9 mouse cellular contexts compared by ENCODE assay signal in the genomic region with DNA sequence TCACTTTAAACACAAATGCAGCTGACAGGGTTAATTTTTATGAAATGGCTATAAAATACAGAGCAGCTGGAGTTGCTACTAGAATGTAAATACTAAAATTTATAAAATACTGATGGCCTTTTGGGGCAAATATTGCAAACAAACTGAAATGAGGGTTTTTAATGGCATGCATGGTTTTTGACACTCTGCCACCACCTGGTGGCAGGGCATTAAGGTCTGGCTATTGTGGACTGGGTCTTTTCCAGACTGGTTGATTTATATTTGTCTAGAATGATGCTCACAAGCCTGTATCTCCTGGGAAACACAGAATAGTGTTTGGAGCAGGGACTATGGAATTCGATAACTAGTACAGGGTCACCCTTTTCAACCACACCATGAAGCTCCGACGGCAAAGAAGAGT. TPM values are rescaled to one million over a fixed set of nuclear protein-coding genes. Genes with fewer than 3 reads are reported as not detected.
DNase-seq lines count a peak whose midpoint lies in the region; ATAC-seq and TF ChIP-seq lines count a peak whose summit lies in the region.
"Had no signal": no experiment of that assay in that cellular context is flagged by ENCODE, and none has a peak within 500 bp of the region (broad histone marks: within the 10 kb centered on the region; RNA-seq: fewer than 3 reads in every experiment).

No protein-coding gene starts in this region.

- H3K36me3 ChIP-seq in forebrain, postnatal 0 days (ENCODE audit: insufficient read depth): no peaks in the 10 kb centered on the region
- H3K36me3 ChIP-seq in forebrain, embryonic 11.5 days (ENCODE audit: control insufficient read depth, insufficient read depth, low read length): no peaks in the 10 kb centered on the region
- H3K36me3 ChIP-seq: liver, embryonic 13.5 days had no signal

- 79% methylated on average over 3 of the region's 3 CpGs for WGBS in forebrain, postnatal 0 days
- whole genome bisulfite sequencing in forebrain, embryonic 11.5 days: 80% methylated on average over 3 of the region's 3 CpGs
- WGBS in lung, adult 2 months: 58% methylated on average over 3 of the region's 3 CpGs

- no peak for DNase-seq in forebrain, postnatal 0 days
- no peak for DNase-seq in forebrain, embryonic 11.5 days (ENCODE audit: low spot score)
- DNase-seq in left cerebral cortex, adult 2 months (ENCODE audit: extremely low spot score in 1 of 2, low spot score in 2 of 2): peak in 1 of 2 experiments; percentile 17
- no peak for DNase-seq in left cerebral cortex, postnatal 10 days (ENCODE audit: extremely low spot score in 1 of 2, low spot score in 2 of 2)
- DNase-seq in adipocyte (ENCODE audit: low spot score): peak; percentile 81
- DNase-seq in lung, adult 2 months: peak; percentile 32
- DNase-seq in ovary, adult 18-20 months (ENCODE audit: low spot score): no peak
- no peak for DNase-seq in gastrocnemius, adult 8-10 months (ENCODE audit: low spot score in 2 of 2)
- DNase-seq: liver, embryonic 13.5 days had no signal

- no peaks in the 10 kb centered on the region for H3K27me3 ChIP-seq in forebrain, postnatal 0 days (ENCODE audit: insufficient read depth, low read length)
- no peaks in the 10 kb centered on the region for H3K27me3 ChIP-seq in forebrain, embryonic 11.5 days (ENCODE audit: control insufficient read depth, insufficient read depth, low read length)
- H3K27me3 ChIP-seq: liver, embryonic 13.5 days had no signal

- TF ChIP-seq CTCF in forebrain, postnatal 0 days (IDR thresholded peaks at IDR 0.05; ENCODE audit: low read depth): peak; percentile 42
- peak; percentile 69 for TF ChIP-seq CTCF in left cerebral cortex, adult 2 months (IDR thresholded peaks at IDR 0.05)
- TF ChIP-seq CTCF in lung, adult 2 months (IDR thresholded peaks at IDR 0.05; ENCODE audit: insufficient read depth, low read length): peak; percentile 46; the same call in 1 of the 2 replicates

- no peak for ATAC-seq in forebrain, postnatal 0 days
- no peak for ATAC-seq in forebrain, embryonic 11.5 days (replicated peaks; ENCODE audit: low FRiP score)

- no peak overlapping the region for H3K4me3 ChIP-seq in forebrain, postnatal 0 days (ENCODE audit: low read depth, low read length)
- H3K4me3 ChIP-seq in forebrain, embryonic 11.5 days (ENCODE audit: low read depth, low read length): no peak overlapping the region
- H3K4me3 ChIP-seq in left cerebral cortex, adult 2 months: no peak overlapping the region
- H3K4me3 ChIP-seq in lung, adult 2 months (replicated peaks; ENCODE audit: extremely low read depth, low read depth, low read length): no peak overlapping the region
- H3K4me3 ChIP-seq: liver, embryonic 13.5 days had no signal

- H3K9ac ChIP-seq in forebrain, postnatal 0 days: no peak overlapping the region
- no peak overlapping the region for H3K9ac ChIP-seq in forebrain, embryonic 11.5 days (ENCODE audit: low read length)
- H3K9ac ChIP-seq: liver, embryonic 13.5 days had no signal

- intact Hi-C loops in left cerebral cortex, adult 2 months (cut with DNase I): loop anchor here (1.0 to 10.0 kb wide), 2 partner anchors 176 to 209 kb away; no protein-coding TSS in a partner anchor
- intact Hi-C loops in left cerebral cortex, postnatal 10 days (cut with DNase I): loop anchor here (5.0 kb wide), 1 partner anchor 86 kb away; no protein-coding TSS in a partner anchor

- no peak overlapping the region for H3K4me2 ChIP-seq in forebrain, postnatal 0 days (ENCODE audit: low read depth)
- H3K4me2 ChIP-seq in forebrain, embryonic 11.5 days (ENCODE audit: low read depth, low read length, severe bottlenecking): no peak overlapping the region
- H3K4me2 ChIP-seq: liver, embryonic 13.5 days had no signal

- no peak for TF ChIP-seq POLR2A in lung, adult 2 months (IDR thresholded peaks at IDR 0.05; ENCODE audit: borderline replicate concordance, extremely low read depth, low read depth, low read length)

- H3K9me3 ChIP-seq in forebrain, postnatal 0 days (ENCODE audit: low read length): no peaks in the 10 kb centered on the region
- no peaks in the 10 kb centered on the region for H3K9me3 ChIP-seq in forebrain, embryonic 11.5 days (ENCODE audit: control insufficient read depth, low read length)
- H3K9me3 ChIP-seq: liver, embryonic 13.5 days had no signal

- no peak overlapping the region for H3K27ac ChIP-seq in forebrain, postnatal 0 days (ENCODE audit: low read depth, low read length)
- no peak overlapping the region for H3K27ac ChIP-seq in forebrain, embryonic 11.5 days (ENCODE audit: low read depth, low read length)
- no peak overlapping the region for H3K27ac ChIP-seq in left cerebral cortex, adult 2 months
- H3K27ac ChIP-seq: liver, embryonic 13.5 days had no signal

- H3K4me1 ChIP-seq in forebrain, postnatal 0 days (ENCODE audit: insufficient read depth): no peaks in the 10 kb centered on the region
- no peaks in the 10 kb centered on the region for H3K4me1 ChIP-seq in forebrain, embryonic 11.5 days (replicated peaks; ENCODE audit: control insufficient read depth, insufficient read depth, low read length)
- no peaks in the 10 kb centered on the region for H3K4me1 ChIP-seq in lung, adult 2 months (ENCODE audit: control insufficient read depth, insufficient read depth, low read length)
- H3K4me1 ChIP-seq: liver, embryonic 13.5 days had no signal

RNA-seq across cellular contexts. Expression of a gene that starts 32.1 kb away (rescaled TPM):
- 2.1 and 3.0 TPM in 2 replicates for total RNA-seq in forebrain, postnatal 0 days (2014; rRNA removed)
- polyA plus RNA-seq in forebrain, postnatal 0 days (2015; fragmentation: Nextera tagmentation; extraction: Ambion mirVana): 2.4 and 2.5 TPM in 2 replicates
- polyA plus RNA-seq in forebrain, embryonic 11.5 days (2014; fragmentation: Nextera tagmentation; extraction: Ambion mirVana): 8.7 and 12.1 TPM in 2 replicates
- total RNA-seq in left cerebral cortex, adult 2 months (2021): under 1 TPM; 0.68 to 0.96 TPM
- 1 to 10 TPM; 1.9 to 3.4 TPM for total RNA-seq in left cerebral cortex, postnatal 10 days (2021)
- 0.14 TPM in 2 replicates for polyA plus RNA-seq in lung, adult 2 months (2012; rRNA removed)
- total RNA-seq in gastrocnemius, adult 8-10 months (2022): 1 to 10 TPM in 3 of 4 experiments, under 1 TPM in 1; 0.77 to 1.9 (median 1.3) TPM

RNA-seq across cellular contexts. Expression of a gene that starts 50.4 kb away (rescaled TPM):
- total RNA-seq in forebrain, postnatal 0 days (2014; rRNA removed): 0.29 TPM in 1 of 2 replicates, not detected in the other
- polyA plus RNA-seq in forebrain, postnatal 0 days (2015; fragmentation: Nextera tagmentation; extraction: Ambion mirVana): 0.33 and 2.1 TPM in 2 replicates
- polyA plus RNA-seq in forebrain, embryonic 11.5 days (2014; fragmentation: Nextera tagmentation; extraction: Ambion mirVana): 0.43 and 1.1 TPM in 2 replicates
- total RNA-seq in left cerebral cortex, adult 2 months (2021): not detected
- total RNA-seq in left cerebral cortex, postnatal 10 days (2021): not detected
- not detected in 2 replicates for polyA plus RNA-seq in lung, adult 2 months (2012; rRNA removed)
- total RNA-seq in gastrocnemius, adult 8-10 months (2022): not detected
- polyA plus RNA-seq: liver, embryonic 13.5 days had no signal

Comparison
In these comparisons a context has a peak if more than half of its experiments do, and no peak if none do; other contexts are left out.
1. DNase-seq: peak in adipocyte (single experiment) and lung, adult 2 months (single experiment); none in forebrain, postnatal 0 days (single experiment), forebrain, embryonic 11.5 days (single experiment), left cerebral cortex, postnatal 10 days (0 of 2), ovary, adult 18-20 months (single experiment) and gastrocnemius, adult 8-10 months (0 of 2).
2. Peak in every context shown above with its lines, with median percentiles within 50 percentile points of each other: CTCF ChIP-seq.